Mouse (Mus musculus) neural tube, embryonic 14.5 days (tissue): ENCODE data around the gene Usp2. TPM values are rescaled to one million over a fixed set of nuclear protein-coding genes. Genes with fewer than 3 reads are reported as not detected.

Experiments
- ATAC-seq: fragments of 200-750 bp; cut with Nextera tagmentation; 2 replicates; pipeline ENCODE4 v1.8.0; 2017; ENCODE audit warnings: low read depth, mild to moderate bottlenecking, moderate TSS enrichment, moderate library complexity
- H3K27ac ChIP-seq: fragments of 300-500 bp; sonication (generic); 2 replicates; pipeline ENCODE4 v1.5.1; 2014; ENCODE audit warnings: low read depth, mild to moderate bottlenecking, control low read depth, low read length, moderate library complexity, mixed read lengths
- H3K27me3 ChIP-seq: fragments of 300-500 bp; sonication (generic); 2 replicates; pipeline ENCODE4 v1.6.1; 2014; ENCODE audit warnings: low read length; ENCODE audit not compliant: control insufficient read depth, insufficient read depth
- H3K36me3 ChIP-seq: fragments of 300-500 bp; sonication (generic); 2 replicates; pipeline ENCODE4 v1.6.1; 2014; ENCODE audit warnings: low read length, mixed read lengths; ENCODE audit not compliant: control insufficient read depth, insufficient read depth
- H3K4me1 ChIP-seq: fragments of 300-500 bp; sonication (generic); 2 replicates; pipeline ENCODE4 v1.6.1; 2014; ENCODE audit warnings: low read length; ENCODE audit not compliant: control insufficient read depth, insufficient read depth
- H3K4me2 ChIP-seq: fragments of 300-500 bp; sonication (generic); 2 replicates; pipeline ENCODE4 v1.6.1; 2014; ENCODE audit warnings: mild to moderate bottlenecking, low read depth, low read length, control low read depth
- H3K4me3 ChIP-seq: fragments of 300-500 bp; sonication (generic); 2 replicates; pipeline ENCODE4 v1.5.1; 2014; ENCODE audit warnings: low read depth, low read length, control low read depth, mixed read lengths
- H3K9ac ChIP-seq: fragments of 300-500 bp; sonication (generic); replicated peaks from 2 replicates; pipeline ENCODE4 v1.6.1; 2014; ENCODE audit warnings: low read depth, mild to moderate bottlenecking, control low read depth, low read length, mixed read lengths
- H3K9me3 ChIP-seq: fragments of 300-500 bp; sonication (generic); 2 replicates; pipeline ENCODE4 v1.6.1; 2016; ENCODE audit warnings: low read length; ENCODE audit not compliant: control insufficient read depth
- WGBS: fragments of 180-500 bp; shearing (Covaris S2); extraction: QIAGEN DNeasy Blood & Tissue Kit; methylation state at CpG from one replicate; pipeline ENCODE4 v1.1.7; 2014; 5-methylcytosine and 5-hydroxymethylcytosine counted together
- polyA plus RNA-seq: library from polyadenylated mRNA; unstranded; fragments of >200 nt; fragmentation: Nextera tagmentation; extraction: Ambion mirVana; gene quantifications from 2 replicates; pipeline ENCODE4 v1.2.1, GENCODE M21; 2014

The Usp2 gene
- polyA plus RNA-seq, 1 experiment from 2014 or later: 11.7 TPM

DNA sequence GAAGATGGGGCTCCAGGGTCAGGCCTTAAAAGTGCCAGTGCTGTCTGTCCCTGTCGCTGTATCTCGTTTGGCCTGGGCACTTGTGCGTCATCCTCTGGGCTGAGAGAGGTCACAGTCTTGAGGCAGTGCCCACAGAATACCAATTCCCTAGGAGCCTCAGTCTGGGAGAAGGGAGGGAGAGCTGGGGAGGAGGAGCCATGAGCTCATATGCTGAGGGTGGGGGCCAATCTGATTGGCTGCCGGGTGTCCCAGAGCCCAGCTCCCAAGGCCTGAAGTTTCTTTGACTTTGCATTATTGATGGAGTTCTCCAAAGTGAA is 5.7 kb downstream of the Usp2 start:
- Histone ChIP-seq H3K27me3 (no peaks in the 10 kb centered on the region), H3K9ac (0 out of 2 replicates have a peak overlapping the region, but pooled peaks have one; percentile 7), H3K4me3 (no peak overlapping the region), H3K9me3 (no peaks in the 10 kb centered on the region), H3K36me3 (no peaks in the 10 kb centered on the region), H3K4me2 (peak overlapping the region; percentile 16; the same call in 1 of the 2 replicates), H3K27ac (peak overlapping the region; percentile 81), H3K4me1 (no peaks in the 10 kb centered on the region)
- peak; percentile 54 for ATAC-seq
- WGBS: 7% methylated on average over 4 of the region's 4 CpGs

DNA sequence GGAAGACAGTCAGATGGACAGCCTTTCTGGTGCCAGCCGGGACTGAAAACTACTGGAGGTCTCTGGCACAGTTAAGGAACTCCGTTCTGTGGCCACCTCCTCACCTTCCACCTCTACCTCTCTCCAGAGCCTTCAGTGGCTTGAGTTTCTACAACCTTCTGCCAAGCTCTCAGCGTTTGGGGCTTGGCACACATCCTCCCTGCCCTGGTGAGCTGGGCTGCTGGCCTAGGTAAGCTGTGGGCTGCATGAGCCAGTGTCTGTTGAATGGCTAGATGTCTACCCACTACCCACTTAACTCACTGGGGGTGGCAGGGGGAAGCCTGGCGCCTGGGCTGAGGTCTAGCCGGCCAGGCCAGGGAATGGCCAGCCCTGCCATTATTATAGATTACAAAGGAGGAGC is 6.3 kb downstream of the Usp2 start:
- Histone ChIP-seq H3K4me1 (no peaks in the 10 kb centered on the region), H3K4me3 (no peak overlapping the region), H3K4me2 (peak overlapping the region; percentile 33; the same call in 1 of the 2 replicates), H3K9ac (0 out of 2 replicates have a peak overlapping the region, but pooled peaks have one; percentile 7), H3K36me3 (no peaks in the 10 kb centered on the region), H3K27me3 (no peaks in the 10 kb centered on the region), H3K27ac (peak overlapping the region; percentile 48), H3K9me3 (no peaks in the 10 kb centered on the region)
- ATAC-seq: no peak
- WGBS: 28% methylated on average over 5 of the region's 5 CpGs

GRCm38 (mm10) chr9:44074395-44075275 is 7.8 kb downstream of the Usp2 start:
- ATAC-seq: no peak
- no peak overlapping the region for H3K9ac ChIP-seq
- WGBS: 68% methylated on average over 9 of the region's 9 CpGs
- no peaks in the 10 kb centered on the region for H3K27me3 ChIP-seq
- H3K4me2 ChIP-seq: no peak overlapping the region
- H3K4me3 ChIP-seq: no peak overlapping the region
- H3K9me3 ChIP-seq: no peaks in the 10 kb centered on the region
- H3K36me3 ChIP-seq: no peaks in the 10 kb centered on the region
- H3K27ac ChIP-seq: no peak overlapping the region
- peaks cover 7% of the 10 kb centered on the region; the same call in 1 of the 2 replicates for H3K4me1 ChIP-seq

DNA sequence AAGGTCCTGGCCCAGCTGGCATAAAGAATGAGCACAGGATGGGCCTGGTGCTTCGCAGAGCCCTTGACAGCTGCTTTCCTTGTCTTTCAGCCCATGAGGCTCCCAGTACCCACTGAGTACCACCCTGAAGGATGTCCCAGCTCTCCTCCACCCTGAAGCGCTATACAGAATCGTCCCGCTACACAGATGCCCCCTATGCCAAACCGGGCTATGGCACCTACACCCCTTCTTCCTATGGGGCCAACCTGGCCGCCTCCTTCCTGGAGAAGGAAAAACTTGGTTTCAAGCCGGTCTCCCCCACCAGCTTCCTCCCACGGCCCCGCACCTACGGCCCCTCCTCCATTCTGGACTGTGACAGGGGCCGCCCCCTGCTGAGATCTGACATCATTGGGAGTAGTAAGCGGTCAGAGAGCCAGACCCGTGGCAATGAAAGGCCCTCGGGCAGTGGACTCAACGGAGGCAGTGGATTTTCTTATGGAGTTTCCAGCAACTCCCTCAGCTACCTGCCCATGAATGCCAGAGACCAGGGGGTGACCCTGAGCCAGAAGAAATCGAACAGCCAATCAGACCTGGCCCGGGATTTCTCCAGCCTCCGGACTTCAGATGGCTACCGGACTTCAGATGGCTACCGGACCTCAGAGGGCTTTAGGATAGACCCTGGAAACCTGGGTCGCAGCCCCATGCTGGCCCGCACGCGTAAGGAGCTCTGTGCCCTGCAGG is 8.6 kb downstream of the Usp2 start:
- no peaks in the 10 kb centered on the region for H3K27me3 ChIP-seq
- peaks cover 7% of the 10 kb centered on the region; the same call in 1 of the 2 replicates for H3K4me1 ChIP-seq
- no peaks in the 10 kb centered on the region for H3K9me3 ChIP-seq
- no peaks in the 10 kb centered on the region for H3K36me3 ChIP-seq
- WGBS: 68% methylated on average over 24 of the region's 24 CpGs
- no peak overlapping the region for H3K9ac ChIP-seq
- H3K27ac ChIP-seq: no peak overlapping the region
- ATAC-seq: no peak
- H3K4me3 ChIP-seq: no peak overlapping the region
- no peak overlapping the region for H3K4me2 ChIP-seq

GRCm38 (mm10) chr9:44075996-44076763 is 9.4 kb downstream of the Usp2 start:
- H3K36me3 ChIP-seq: no peaks in the 10 kb centered on the region
- H3K9me3 ChIP-seq: no peaks in the 10 kb centered on the region
- no peak overlapping the region for H3K27ac ChIP-seq
- no peak overlapping the region for H3K4me3 ChIP-seq
- ATAC-seq: no peak
- H3K9ac ChIP-seq: no peak overlapping the region
- H3K27me3 ChIP-seq: no peaks in the 10 kb centered on the region
- 71% methylated on average over 16 of the region's 16 CpGs for WGBS
- H3K4me1 ChIP-seq: peaks cover 7% of the 10 kb centered on the region; the same call in 1 of the 2 replicates
- H3K4me2 ChIP-seq: no peak overlapping the region

DNA sequence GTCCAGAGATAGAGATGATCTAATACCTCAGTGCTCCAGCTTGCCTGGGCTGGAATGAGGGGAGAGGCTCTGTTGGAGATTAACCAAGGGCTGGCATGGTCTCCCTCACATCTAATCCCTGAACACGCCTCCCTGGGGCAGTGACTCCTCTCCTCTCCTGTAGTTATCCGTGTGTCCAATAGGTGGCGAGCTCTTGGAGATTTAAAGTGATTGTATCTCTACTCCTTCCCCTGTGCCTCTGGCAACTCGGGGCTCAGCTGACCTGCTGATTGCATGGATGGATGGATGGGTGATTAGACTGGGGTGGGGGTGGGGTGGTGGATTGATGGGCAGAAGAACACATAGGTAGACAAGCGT is 9.9 kb downstream of the Usp2 start:
- Histone ChIP-seq H3K27ac (no peak overlapping the region), H3K4me2 (no peak overlapping the region), H3K27me3 (no peaks in the 10 kb centered on the region), H3K4me3 (no peak overlapping the region), H3K4me1 (peaks cover 7% of the 10 kb centered on the region; the same call in 1 of the 2 replicates), H3K9me3 (no peaks in the 10 kb centered on the region), H3K9ac (no peak overlapping the region), H3K36me3 (no peaks in the 10 kb centered on the region)
- ATAC-seq: no peak
- WGBS: 19% methylated on average over 5 of the region's 5 CpGs

- Histone ChIP-seq H3K27ac (no peak overlapping the region), H3K4me2 (no peak overlapping the region), H3K9me3 (no peaks in the 10 kb centered on the region), H3K4me3 (no peak overlapping the region), H3K36me3 (no peaks in the 10 kb centered on the region), H3K4me1 (peaks cover 7% of the 10 kb centered on the region; the same call in 1 of the 2 replicates), H3K9ac (no peak overlapping the region), H3K27me3 (no peaks in the 10 kb centered on the region)
- ATAC-seq: no peak
- 85% methylated on average over 11 of the region's 11 CpGs for WGBS
Measured at GRCm38 (mm10) chr9:44077266-44077910, 10.6 kb downstream of the Usp2 start.

- Histone ChIP-seq H3K4me3 (no peak overlapping the region), H3K9me3 (no peaks in the 10 kb centered on the region), H3K4me2 (no peak overlapping the region), H3K9ac (no peak overlapping the region), H3K36me3 (no peaks in the 10 kb centered on the region), H3K27ac (no peak overlapping the region), H3K4me1 (peaks cover 7% of the 10 kb centered on the region; the same call in 1 of the 2 replicates), H3K27me3 (no peaks in the 10 kb centered on the region; the same call in 1 of the 2 replicates)
- ATAC-seq: no peak
- 85% methylated on average over 10 of the region's 10 CpGs for WGBS
Measured at GRCm38 (mm10) chr9:44078136-44078797, 11.4 kb downstream of the Usp2 start.
